Mouse (Mus musculus) intestine, postnatal 0 days (tissue): ENCODE data around the gene Prkcd. TPM values are rescaled to one million over a fixed set of nuclear protein-coding genes. Genes with fewer than 3 reads are reported as not detected.

Experiments
- ATAC-seq: fragments of 200-750 bp; cut with Nextera tagmentation; 2 replicates; pipeline ENCODE4 v1.8.0; 2017; ENCODE audit warnings: mild to moderate bottlenecking, moderate TSS enrichment, moderate library complexity
- H3K27ac ChIP-seq: fragments of 300-500 bp; sonication (generic); 2 replicates; pipeline ENCODE4 v1.5.1; 2014; ENCODE audit warnings: mild to moderate bottlenecking, low read depth, low read length, moderate library complexity
- H3K27me3 ChIP-seq: fragments of 300-500 bp; sonication (generic); replicated peaks from 2 replicates; pipeline ENCODE4 v1.6.1; 2014; ENCODE audit warnings: low read length, mixed read lengths; ENCODE audit not compliant: control insufficient read depth, insufficient read depth
- H3K36me3 ChIP-seq: fragments of 300-500 bp; sonication (generic); 2 replicates; pipeline ENCODE4 v1.6.1; 2014; ENCODE audit warnings: mild to moderate bottlenecking, moderate library complexity; ENCODE audit not compliant: control insufficient read depth, insufficient read depth
- H3K4me1 ChIP-seq: fragments of 300-500 bp; sonication (generic); replicated peaks from 2 replicates; pipeline ENCODE4 v1.6.1; 2014; ENCODE audit warnings: antibody characterized with exemption, low read length, mixed read lengths; ENCODE audit not compliant: control insufficient read depth, insufficient read depth
- H3K4me2 ChIP-seq: fragments of 300-500 bp; sonication (generic); replicated peaks from 2 replicates; pipeline ENCODE4 v1.6.1; 2014; ENCODE audit warnings: low read depth, mild to moderate bottlenecking, moderate library complexity
- H3K4me3 ChIP-seq: fragments of 300-500 bp; sonication (generic); 2 replicates; pipeline ENCODE4 v1.5.1; 2014; ENCODE audit warnings: low read depth, low read length
- H3K9ac ChIP-seq: fragments of 300-500 bp; sonication (generic); 2 replicates; pipeline ENCODE4 v1.6.1; 2014; ENCODE audit warnings: mild to moderate bottlenecking, low read depth, low read length
- H3K9me3 ChIP-seq: fragments of 300-500 bp; sonication (generic); 2 replicates; pipeline ENCODE4 v1.6.1; 2016; ENCODE audit warnings: mixed run types; ENCODE audit not compliant: control insufficient read depth
- CTCF ChIP-seq: sonication (generic); IDR thresholded peaks from 2 replicates; pipeline ENCODE4 v1.5.1; 2016; ENCODE audit warnings: low read depth, mild to moderate bottlenecking, control low read depth, antibody characterized with exemption, moderate library complexity
- WGBS: fragments of 180-500 bp; shearing (Covaris S2); extraction: QIAGEN DNeasy Blood & Tissue Kit; methylation state at CpG from one replicate; pipeline ENCODE4 v1.1.7; 2014; 5-methylcytosine and 5-hydroxymethylcytosine counted together
- polyA plus RNA-seq: library from polyadenylated mRNA; unstranded; fragments of >200 nt; fragmentation: Nextera tagmentation; extraction: Ambion mirVana; gene quantifications from 2 replicates; pipeline ENCODE4 v1.2.1, GENCODE M21; 2015

Gene Prkcd
- polyA plus RNA-seq, 1 experiment from 2014 or later = 54.7 TPM

- no peaks in the 10 kb centered on the region for H3K27me3 ChIP-seq
- H3K4me2 ChIP-seq = no peak overlapping the region
- H3K36me3 ChIP-seq = no peaks in the 10 kb centered on the region
- H3K27ac ChIP-seq = peak overlapping the region; percentile 46; the same call in 1 of the 2 replicates
- no peaks in the 10 kb centered on the region for H3K9me3 ChIP-seq
- ATAC-seq = peak; percentile 48
- no peak overlapping the region for H3K4me3 ChIP-seq
- H3K9ac ChIP-seq = no peak overlapping the region
- TF ChIP-seq CTCF = no peak
- 33% methylated on average over 2 of the region's 2 CpGs for WGBS
- H3K4me1 ChIP-seq = peaks cover 16% of the 10 kb centered on the region
Observed at GRCm38 (mm10) chr14:30637087-30637486, 11.1 kb upstream of the Prkcd start.

GRCm38 (mm10) chr14:30636499-30636898 is 10.5 kb upstream of the Prkcd start:
- H3K27ac ChIP-seq = peak overlapping the region; percentile 11; the same call in 1 of the 2 replicates
- no peak overlapping the region for H3K4me2 ChIP-seq
- H3K4me3 ChIP-seq = no peak overlapping the region
- H3K9me3 ChIP-seq = no peaks in the 10 kb centered on the region
- H3K27me3 ChIP-seq = no peaks in the 10 kb centered on the region
- H3K4me1 ChIP-seq = peaks cover 16% of the 10 kb centered on the region
- no peak for TF ChIP-seq CTCF
- WGBS = 85% methylated on average over 9 of the region's 9 CpGs
- no peak for ATAC-seq
- H3K36me3 ChIP-seq = no peaks in the 10 kb centered on the region
- no peak overlapping the region for H3K9ac ChIP-seq

DNA sequence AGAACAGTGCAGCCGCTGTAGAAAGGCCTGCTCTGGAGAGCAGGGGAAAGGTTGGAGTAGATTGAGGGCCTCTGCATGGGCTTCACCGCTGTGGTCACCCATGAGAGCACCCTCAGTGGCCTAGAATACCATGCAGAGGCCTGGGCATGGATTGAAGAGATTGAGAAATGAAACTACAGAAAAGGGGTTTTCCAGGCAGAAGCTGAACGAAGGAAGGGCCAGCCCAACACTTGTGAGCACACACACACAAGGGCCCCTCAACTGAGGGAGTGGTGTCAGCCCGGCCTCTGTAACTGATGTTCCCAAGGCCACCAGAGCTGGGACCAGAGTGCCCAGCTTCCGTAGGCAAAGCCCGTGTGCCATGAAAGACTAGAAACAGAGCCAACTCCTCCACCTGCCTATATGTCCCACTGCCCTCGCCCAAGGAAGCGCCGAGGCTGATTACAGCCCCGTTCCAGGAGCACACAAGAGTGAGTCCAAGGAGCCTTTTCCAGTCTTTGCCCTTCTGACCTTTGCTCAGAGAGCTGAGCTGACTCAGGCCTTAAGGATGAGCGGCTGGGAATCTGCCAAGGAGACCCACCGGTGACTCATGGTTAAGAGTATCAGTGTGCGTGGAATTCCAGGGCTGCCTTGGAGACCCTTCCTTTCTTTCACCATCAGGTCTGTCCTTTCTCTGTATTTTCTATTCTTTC is 9.4 kb upstream of the Prkcd start:
- no peak for TF ChIP-seq CTCF

GRCm38 (mm10) chr14:30634418-30634817 is 8.4 kb upstream of the Prkcd start:
- no peak for TF ChIP-seq CTCF
- WGBS = 74% methylated on average over 1 of the region's 1 CpGs
- Histone ChIP-seq H3K36me3 (no peaks in the 10 kb centered on the region), H3K27ac (peak overlapping the region; percentile 90), H3K9ac (no peak overlapping the region), H3K4me3 (no peak overlapping the region), H3K4me1 (peaks cover 16% of the 10 kb centered on the region), H3K9me3 (no peaks in the 10 kb centered on the region), H3K27me3 (no peaks in the 10 kb centered on the region), H3K4me2 (no peak overlapping the region)
- no peak for ATAC-seq

More for the DNA sequence above, 9.4 kb upstream of the Prkcd start:
- no peaks in the 10 kb centered on the region for H3K27me3 ChIP-seq
- no peak overlapping the region for H3K4me3 ChIP-seq
- peak overlapping the region; percentile 90 for H3K27ac ChIP-seq
- WGBS = 39% methylated on average over 13 of the region's 13 CpGs
- H3K9me3 ChIP-seq = no peaks in the 10 kb centered on the region
- H3K9ac ChIP-seq = 0 out of 2 replicates have a peak overlapping the region, but pooled peaks have one; percentile 1
- peak; percentile 82 for ATAC-seq
- H3K4me2 ChIP-seq = peak overlapping the region; percentile 24; the same call in 1 of the 2 replicates
- peaks cover 16% of the 10 kb centered on the region for H3K4me1 ChIP-seq
- H3K36me3 ChIP-seq = no peaks in the 10 kb centered on the region

DNA sequence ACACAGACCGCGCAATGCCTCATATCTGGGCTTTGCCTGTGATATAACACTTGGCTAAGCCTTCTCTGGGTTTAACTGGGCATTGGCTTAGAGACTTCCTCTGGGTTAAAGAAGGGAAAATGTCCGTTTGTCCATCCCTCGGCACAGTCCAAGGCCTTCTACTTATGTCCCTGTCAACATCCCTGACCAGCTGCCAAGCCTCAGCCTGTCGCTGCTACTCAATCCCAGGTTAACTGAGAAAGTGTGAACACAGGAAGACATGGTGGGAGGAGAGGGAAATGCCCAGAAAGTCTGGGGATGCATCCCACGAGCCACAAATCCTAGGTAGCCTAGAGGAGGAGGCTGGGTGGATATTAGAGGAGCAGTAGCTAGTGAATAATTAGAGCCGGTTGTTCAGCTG is 7.7 kb upstream of the Prkcd start:
- Histone ChIP-seq H3K9ac (0 out of 2 replicates have a peak overlapping the region, but pooled peaks have one; percentile 7), H3K27me3 (no peaks in the 10 kb centered on the region), H3K27ac (peak overlapping the region; percentile 90), H3K9me3 (no peaks in the 10 kb centered on the region), H3K4me1 (peaks cover 19% of the 10 kb centered on the region), H3K4me2 (no peak overlapping the region), H3K36me3 (no peaks in the 10 kb centered on the region), H3K4me3 (no peak overlapping the region)
- TF ChIP-seq CTCF = no peak
- WGBS = 66% methylated on average over 7 of the region's 7 CpGs
- ATAC-seq = no peak

DNA sequence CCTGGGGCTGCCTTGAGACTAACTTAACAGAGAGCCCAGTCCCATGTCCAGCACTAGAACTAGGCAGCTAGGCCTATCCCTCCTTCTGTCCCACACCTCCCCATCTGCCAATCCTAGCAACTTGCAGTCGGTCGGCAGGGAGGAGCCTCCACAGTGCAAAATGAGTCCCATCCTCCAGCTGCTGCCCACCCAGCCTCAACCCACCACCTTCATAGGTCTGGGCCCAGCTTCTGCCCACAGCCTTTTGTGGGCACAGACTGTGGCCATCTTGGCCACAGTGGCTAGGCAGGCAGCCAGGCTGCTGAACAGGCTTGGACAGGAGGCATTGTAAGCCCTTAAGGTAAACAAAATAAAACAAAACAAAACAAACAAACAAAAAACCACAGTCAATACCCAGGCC is 5.8 kb upstream of the Prkcd start:
- TF ChIP-seq CTCF = no peak
- Histone ChIP-seq H3K36me3 (no peaks in the 10 kb centered on the region), H3K9me3 (no peaks in the 10 kb centered on the region), H3K27ac (no peak overlapping the region), H3K9ac (no peak overlapping the region), H3K4me1 (peaks cover 23% of the 10 kb centered on the region), H3K4me2 (no peak overlapping the region), H3K27me3 (no peaks in the 10 kb centered on the region), H3K4me3 (no peak overlapping the region)
- 64% methylated on average over 2 of the region's 2 CpGs for WGBS
- no peak for ATAC-seq
